Mouse (Mus musculus) kidney, adult 18-20 months (tissue): ENCODE measurements around the gene Rsph14.
"Not testable (repeated sequence)": the region's sequence is repeated elsewhere in the genome, so short reads cannot be mapped to it uniquely, and the experiment has no call there.

Source experiments
- DNase-seq: peaks from one replicate; pipeline ENCODE4 v3.0.0; 2021

Rsph14 gene

GRCm38 (mm10) chr10:75052902-75053301 lies 20.5 kb upstream of the Rsph14 start:
- peak; percentile 56 for DNase-seq

GRCm38 (mm10) chr10:75051364-75052074 lies 19.1 kb upstream of the Rsph14 start:
- no peak for DNase-seq

GRCm38 (mm10) chr10:75048711-75049110 lies 16.3 kb upstream of the Rsph14 start:
- DNase-seq = no peak

- DNase-seq = no peak
Measured at GRCm38 (mm10) chr10:75045831-75046230, 13.4 kb upstream of the Rsph14 start.

- DNase-seq = no peak
Measured at GRCm38 (mm10) chr10:75044459-75044858, 12.1 kb upstream of the Rsph14 start.

- not testable (repeated sequence) for DNase-seq
Measured at GRCm38 (mm10) chr10:75042060-75042459, 9.7 kb upstream of the Rsph14 start.

- DNase-seq = peak; percentile 92
Measured at GRCm38 (mm10) chr10:75036883-75037379, 4.5 kb upstream of the Rsph14 start, which contains the start of gene Rab36. Gene Rab36 (plus strand): TSS chr10:75037058.

GRCm38 (mm10) chr10:75031345-75032114 lies 856 bp downstream of the Rsph14 start:
- DNase-seq = no peak

- no peak for DNase-seq
Measured at GRCm38 (mm10) chr10:75030234-75030633, 2.2 kb downstream of the Rsph14 start.

GRCm38 (mm10) chr10:75029677-75030076 lies 2.7 kb downstream of the Rsph14 start:
- no peak for DNase-seq

GRCm38 (mm10) chr10:75028743-75029142 lies 3.6 kb downstream of the Rsph14 start:
- no peak for DNase-seq

- no peak for DNase-seq
Measured at GRCm38 (mm10) chr10:75026491-75026890, 5.9 kb downstream of the Rsph14 start.

- peak; percentile 80 for DNase-seq
Measured at GRCm38 (mm10) chr10:75021138-75021537, 11.2 kb downstream of the Rsph14 start.

- no peak for DNase-seq
Measured at GRCm38 (mm10) chr10:75020271-75020670, 12.1 kb downstream of the Rsph14 start.

- no peak for DNase-seq
Measured at GRCm38 (mm10) chr10:75016481-75016880, 15.9 kb downstream of the Rsph14 start.

GRCm38 (mm10) chr10:75015465-75015864 lies 16.9 kb downstream of the Rsph14 start:
- DNase-seq = no peak

GRCm38 (mm10) chr10:75010704-75011103 lies 21.7 kb downstream of the Rsph14 start:
- DNase-seq = no peak

- DNase-seq = no peak
Measured at GRCm38 (mm10) chr10:75006889-75007662, 25.3 kb downstream of the Rsph14 start.

- no peak for DNase-seq
Measured at GRCm38 (mm10) chr10:75004067-75004466, 28.3 kb downstream of the Rsph14 start.

- DNase-seq = no peak
Measured at GRCm38 (mm10) chr10:75001391-75001790, 31.0 kb downstream of the Rsph14 start.

- no peak for DNase-seq
Measured at GRCm38 (mm10) chr10:74995377-74995776, 37.0 kb downstream of the Rsph14 start.

- no peak for DNase-seq
Measured at GRCm38 (mm10) chr10:74994863-74995262, 37.5 kb downstream of the Rsph14 start.
